Comparison of ENCODE assay signal across 9 mouse cellular contexts in genomic region chr17:88025227-88025626, GRCm38 (mm10). TPM values are rescaled to one million over a fixed set of nuclear protein-coding genes. Genes with fewer than 3 reads are reported as not detected.
DNase-seq lines count a peak whose midpoint lies in the region; ATAC-seq and TF ChIP-seq lines count a peak whose summit lies in the region.
"Had no signal": no experiment of that assay in that cellular context is flagged by ENCODE, and none has a peak within 500 bp of the region (broad histone marks: within the 10 kb centered on the region; RNA-seq: fewer than 3 reads in every experiment).

No protein-coding gene starts in this region.

- peak; percentile 43; the same call in 1 of the 2 replicates for ATAC-seq in forebrain, postnatal 0 days
- no peak for ATAC-seq in forebrain, embryonic 12.5 days (ENCODE audit: low FRiP score)
- ATAC-seq in lung, postnatal 0 days: no peak

- H3K4me2 ChIP-seq in forebrain, postnatal 0 days (ENCODE audit: low read depth): no peak overlapping the region
- H3K4me2 ChIP-seq in forebrain, embryonic 12.5 days: no peak overlapping the region
- H3K4me2 ChIP-seq in lung, postnatal 0 days (replicated peaks; ENCODE audit: low read depth, low read length): no peak overlapping the region
- H3K4me2 ChIP-seq: neural tube, embryonic 13.5 days had no signal

- 0 out of 2 replicates have a peak, but pooled peaks cover 3% of the 10 kb centered on the region for H3K4me1 ChIP-seq in forebrain, postnatal 0 days (ENCODE audit: insufficient read depth)
- peaks cover 5% of the 10 kb centered on the region; the same call in 1 of the 2 replicates for H3K4me1 ChIP-seq in forebrain, embryonic 12.5 days
- H3K4me1 ChIP-seq in lung, postnatal 0 days (ENCODE audit: insufficient read depth, low read depth, low read length): no peaks in the 10 kb centered on the region

- H3K36me3 ChIP-seq in forebrain, postnatal 0 days (ENCODE audit: insufficient read depth): no peaks in the 10 kb centered on the region
- no peaks in the 10 kb centered on the region for H3K36me3 ChIP-seq in forebrain, embryonic 12.5 days (replicated peaks)
- H3K36me3 ChIP-seq in lung, postnatal 0 days (ENCODE audit: insufficient read depth, low read length): no peaks in the 10 kb centered on the region
- H3K36me3 ChIP-seq: neural tube, embryonic 13.5 days had no signal

- intact Hi-C loops in heart, postnatal 10 days (cut with DNase I): loop anchor here (1.0 to 5.0 kb wide), 2 partner anchors 227 to 487 kb away; no protein-coding TSS in a partner anchor

- H3K27ac ChIP-seq in forebrain, postnatal 0 days (ENCODE audit: low read depth, low read length): no peak overlapping the region
- no peak overlapping the region for H3K27ac ChIP-seq in forebrain, embryonic 12.5 days
- no peak overlapping the region for H3K27ac ChIP-seq in lung, postnatal 0 days (ENCODE audit: low read length)
- H3K27ac ChIP-seq: neural tube, embryonic 13.5 days had no signal

- H3K4me3 ChIP-seq in forebrain, postnatal 0 days (ENCODE audit: low read depth, low read length): no peak overlapping the region
- H3K4me3 ChIP-seq in forebrain, embryonic 12.5 days (replicated peaks): no peak overlapping the region
- no peak overlapping the region for H3K4me3 ChIP-seq in lung, postnatal 0 days (ENCODE audit: low read depth, low read length)
- H3K4me3 ChIP-seq: neural tube, embryonic 13.5 days had no signal

- no peaks in the 10 kb centered on the region for H3K9me3 ChIP-seq in forebrain, postnatal 0 days (ENCODE audit: low read length)
- no peaks in the 10 kb centered on the region for H3K9me3 ChIP-seq in forebrain, embryonic 12.5 days
- no peaks in the 10 kb centered on the region for H3K9me3 ChIP-seq in lung, postnatal 0 days (ENCODE audit: low read length)
- H3K9me3 ChIP-seq: neural tube, embryonic 13.5 days had no signal

- peak; percentile 47 for TF ChIP-seq EP300 in lung, postnatal 0 days (IDR thresholded peaks at IDR 0.05)

- DNase-seq in forebrain, postnatal 0 days: peak; percentile 82
- DNase-seq in ovary, postnatal 14 days (ENCODE audit: low spot score): peak; percentile 40
- DNase-seq in ovary, adult 18-20 months (ENCODE audit: low spot score): no peak
- peak; percentile 11 to 62 for DNase-seq in adrenal gland, postnatal 36 days
- peak; percentile 67 to 77 for DNase-seq in heart, postnatal 10 days
- DNase-seq in lung, postnatal 0 days (ENCODE audit: low spot score): peak; percentile 84
- peak; percentile 54 for DNase-seq in thymus, postnatal 25 days

- no peak overlapping the region for H3K9ac ChIP-seq in forebrain, postnatal 0 days
- no peak overlapping the region for H3K9ac ChIP-seq in forebrain, embryonic 12.5 days
- no peak overlapping the region for H3K9ac ChIP-seq in lung, postnatal 0 days (replicated peaks; ENCODE audit: low read depth)
- H3K9ac ChIP-seq: neural tube, embryonic 13.5 days had no signal

- no peaks in the 10 kb centered on the region for H3K27me3 ChIP-seq in forebrain, postnatal 0 days (ENCODE audit: insufficient read depth, low read length)
- H3K27me3 ChIP-seq in forebrain, embryonic 12.5 days: no peaks in the 10 kb centered on the region
- H3K27me3 ChIP-seq in lung, postnatal 0 days (replicated peaks; ENCODE audit: insufficient read depth, low read length): no peaks in the 10 kb centered on the region
- H3K27me3 ChIP-seq: neural tube, embryonic 13.5 days had no signal

- TF ChIP-seq CTCF in forebrain, postnatal 0 days (IDR thresholded peaks at IDR 0.05; ENCODE audit: low read depth): peak; percentile 65
- TF ChIP-seq CTCF in lung, postnatal 0 days (IDR thresholded peaks at IDR 0.05): peak; percentile 65

- WGBS in forebrain, postnatal 0 days: 26% methylated on average over 4 of the region's 4 CpGs
- 47% methylated on average over 4 of the region's 4 CpGs for WGBS in forebrain, embryonic 12.5 days
- 37% methylated on average over 4 of the region's 4 CpGs for WGBS in lung, postnatal 0 days

RNA-seq across cellular contexts. Expression of gene Fbxo11, which starts 39.9 kb away (rescaled TPM):
- total RNA-seq in forebrain, postnatal 0 days (2014; rRNA removed): 56.7 and 72.8 TPM in 2 replicates
- polyA plus RNA-seq in forebrain, postnatal 0 days (2015; fragmentation: Nextera tagmentation; extraction: Ambion mirVana): 19.6 and 24.9 TPM in 2 replicates
- polyA plus RNA-seq in forebrain, embryonic 12.5 days (2016; fragmentation: Nextera tagmentation; extraction: Ambion mirVana): 32.2 and 39.5 TPM in 2 replicates
- 10 to 100 TPM; 58.2 to 63.6 TPM for total RNA-seq in adrenal gland, postnatal 36 days (2021)
- 10 to 100 TPM; 46.0 to 49.3 TPM for total RNA-seq in heart, postnatal 10 days (2021)
- 14.6 and 15.3 TPM in 2 replicates for polyA plus RNA-seq in lung, postnatal 0 days (2015; fragmentation: Nextera tagmentation; extraction: Ambion mirVana)

RNA-seq across cellular contexts. Expression of gene Msh6, which starts 50.4 kb away (rescaled TPM):
- total RNA-seq in forebrain, postnatal 0 days (2014; rRNA removed): 23.0 and 29.3 TPM in 2 replicates
- polyA plus RNA-seq in forebrain, postnatal 0 days (2015; fragmentation: Nextera tagmentation; extraction: Ambion mirVana): 15.4 and 18.4 TPM in 2 replicates
- polyA plus RNA-seq in forebrain, embryonic 12.5 days (2016; fragmentation: Nextera tagmentation; extraction: Ambion mirVana): 84.7 and 85.5 TPM in 2 replicates
- total RNA-seq in adrenal gland, postnatal 36 days (2021): 10 to 100 TPM; 15.4 to 16.5 TPM
- total RNA-seq in heart, postnatal 10 days (2021): 10 to 100 TPM; 10.2 to 15.1 TPM
- 8.4 and 10.2 TPM in 2 replicates for polyA plus RNA-seq in lung, postnatal 0 days (2015; fragmentation: Nextera tagmentation; extraction: Ambion mirVana)
